Mouse (Mus musculus) erythroblast, embryonic 14.5 days (primary cell): ENCODE data around the gene Slc22a12. TPM values are rescaled to one million over a fixed set of nuclear protein-coding genes. Genes with fewer than 3 reads are reported as not detected.

Source experiments
- H3K27me3 ChIP-seq: 2 replicates; pipeline ENCODE4 v1.6.1; 2012; ENCODE audit warnings: inconsistent platforms; ENCODE audit not compliant: control insufficient read depth
- H3K36me3 ChIP-seq: 2 replicates; pipeline ENCODE4 v1.6.1; 2012; ENCODE audit warnings: mild to moderate bottlenecking, inconsistent platforms; ENCODE audit not compliant: control insufficient read depth
- H3K4me1 ChIP-seq: 2 replicates; pipeline ENCODE4 v1.6.1; 2012; ENCODE audit warnings: inconsistent platforms; ENCODE audit not compliant: control insufficient read depth
- H3K4me3 ChIP-seq: replicated peaks from 2 replicates; pipeline ENCODE3; 2012; ENCODE audit warnings: moderate library complexity, mild to moderate bottlenecking, inconsistent platforms
- H3K9me3 ChIP-seq: 2 replicates; pipeline ENCODE4 v1.6.1; 2012; ENCODE audit warnings: low read length, inconsistent platforms, mixed read lengths; ENCODE audit not compliant: control insufficient read depth
- GATA1 ChIP-seq: IDR thresholded peaks from 2 replicates; pipeline ENCODE4 v1.6.1; 2012; ENCODE audit warnings: low read length, inconsistent platforms, mixed read lengths
- TAL1 ChIP-seq: IDR thresholded peaks from 3 replicates; pipeline ENCODE4 v1.6.1; 2012; ENCODE audit warnings: low read length, inconsistent platforms, mixed read lengths
- polyA plus RNA-seq: library from polyadenylated mRNA; stranded (reverse); fragments of >175 nt; gene quantifications from 2 replicates; pipeline ENCODE4 v1.2.3, GENCODE M21; 2012

Slc22a12 gene
- polyA plus RNA-seq, 1 experiment: not detected

DNA sequence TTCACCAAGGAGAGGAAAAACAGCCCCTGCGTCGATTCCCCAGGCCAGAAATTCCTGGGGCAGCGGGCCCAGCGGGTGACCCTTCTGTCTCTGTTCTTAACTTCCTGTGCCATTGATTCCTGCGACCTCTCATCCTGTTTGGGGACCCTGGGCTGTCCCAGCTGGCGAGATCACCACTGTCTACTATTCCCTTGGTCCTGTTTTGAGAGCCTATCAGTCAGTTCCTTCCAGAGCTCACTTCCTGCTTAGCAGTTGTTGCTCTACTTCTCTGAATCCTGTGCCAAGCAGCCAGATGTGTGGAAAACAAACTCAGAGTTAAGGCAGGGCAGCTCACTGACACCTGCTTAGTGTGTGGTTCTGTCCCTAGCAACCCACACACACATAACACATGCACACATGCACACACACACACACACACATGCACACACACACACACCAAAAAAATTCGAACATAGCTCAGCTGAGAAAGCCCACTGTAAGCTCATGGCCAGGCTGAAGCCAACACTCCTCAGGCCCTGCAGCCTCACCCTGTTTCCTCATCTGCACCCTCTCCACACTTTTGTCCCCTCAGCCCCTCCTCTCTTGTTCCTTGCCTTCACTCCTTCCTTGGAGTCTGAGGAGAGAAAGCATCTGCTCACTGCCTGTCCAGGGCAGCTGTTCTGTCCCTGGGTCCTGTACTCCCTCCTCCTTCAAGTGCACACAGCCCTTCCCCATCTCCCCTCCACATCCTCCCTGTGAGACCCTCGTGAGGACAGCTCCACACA lies 11.2 kb upstream of the Slc22a12 start:
- no peaks in the 10 kb centered on the region for H3K4me1 ChIP-seq
- no peak overlapping the region for H3K4me3 ChIP-seq
- TF ChIP-seq GATA1 (no peak), TAL1 (no peak)
- H3K27me3 ChIP-seq: no peaks in the 10 kb centered on the region
- no peaks in the 10 kb centered on the region for H3K36me3 ChIP-seq
- H3K9me3 ChIP-seq: no peaks in the 10 kb centered on the region

DNA sequence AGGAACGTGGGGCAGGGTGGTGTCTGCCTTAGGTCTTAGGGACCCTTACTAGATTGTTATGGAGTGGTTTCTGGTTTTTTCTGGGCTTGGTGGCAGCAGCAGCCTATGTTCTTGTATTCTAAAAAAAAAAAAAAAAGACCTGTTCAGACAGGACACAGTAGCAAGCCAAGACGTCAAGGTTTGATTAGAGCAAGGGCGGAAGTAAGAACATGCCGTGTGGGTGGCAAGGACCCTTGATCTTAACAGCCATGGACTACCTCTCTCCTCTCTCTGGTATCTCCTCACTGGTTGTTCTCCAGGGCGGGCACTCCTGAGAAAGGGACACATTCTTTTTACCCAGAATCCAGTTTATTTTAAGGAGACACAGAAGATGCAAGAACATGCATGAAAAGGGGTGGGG lies 10.3 kb upstream of the Slc22a12 start:
- Histone ChIP-seq H3K4me1 (no peaks in the 10 kb centered on the region), H3K4me3 (no peak overlapping the region), H3K9me3 (no peaks in the 10 kb centered on the region), H3K36me3 (no peaks in the 10 kb centered on the region), H3K27me3 (no peaks in the 10 kb centered on the region)
- TF ChIP-seq GATA1 (no peak), TAL1 (no peak)

DNA sequence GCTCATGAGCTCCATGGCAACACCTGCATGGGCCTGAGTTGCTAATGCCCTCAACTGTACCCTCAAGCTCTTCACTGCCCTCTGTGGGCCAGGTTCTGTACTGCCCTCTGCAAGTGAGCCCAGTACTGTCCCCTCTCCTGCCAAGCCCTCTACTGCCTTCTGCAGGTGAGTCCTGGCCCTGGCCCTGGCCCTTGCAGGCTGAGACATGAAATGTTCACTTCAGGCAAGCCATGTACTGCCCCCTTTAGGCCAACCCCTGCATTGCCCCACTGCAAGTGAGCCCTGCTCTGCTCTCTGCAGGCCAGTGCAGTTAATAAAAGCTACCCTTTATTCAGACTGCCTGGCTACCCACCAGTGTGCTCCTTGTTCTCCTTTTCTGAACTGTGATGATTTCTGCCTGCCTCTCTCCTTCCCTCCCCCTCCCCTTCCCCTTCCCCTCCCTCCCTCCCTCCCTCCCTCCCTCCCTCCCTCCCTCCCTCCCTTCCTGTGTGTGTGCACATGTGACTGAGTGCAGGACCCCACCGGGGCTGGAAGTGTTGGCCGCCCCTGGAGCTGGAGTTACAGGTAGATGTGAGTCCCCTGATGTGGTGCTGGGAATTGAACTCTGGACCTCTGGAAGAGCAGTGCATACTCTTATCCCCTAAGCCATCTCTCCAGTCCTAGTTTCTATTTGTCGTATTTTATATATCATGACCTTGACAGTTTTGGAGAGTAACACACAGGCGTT lies 9.6 kb upstream of the Slc22a12 start:
- H3K4me3 ChIP-seq: no peak overlapping the region
- H3K27me3 ChIP-seq: no peaks in the 10 kb centered on the region
- TF ChIP-seq GATA1 (no peak), TAL1 (no peak)
- H3K36me3 ChIP-seq: no peaks in the 10 kb centered on the region
- no peaks in the 10 kb centered on the region for H3K4me1 ChIP-seq
- H3K9me3 ChIP-seq: no peaks in the 10 kb centered on the region

DNA sequence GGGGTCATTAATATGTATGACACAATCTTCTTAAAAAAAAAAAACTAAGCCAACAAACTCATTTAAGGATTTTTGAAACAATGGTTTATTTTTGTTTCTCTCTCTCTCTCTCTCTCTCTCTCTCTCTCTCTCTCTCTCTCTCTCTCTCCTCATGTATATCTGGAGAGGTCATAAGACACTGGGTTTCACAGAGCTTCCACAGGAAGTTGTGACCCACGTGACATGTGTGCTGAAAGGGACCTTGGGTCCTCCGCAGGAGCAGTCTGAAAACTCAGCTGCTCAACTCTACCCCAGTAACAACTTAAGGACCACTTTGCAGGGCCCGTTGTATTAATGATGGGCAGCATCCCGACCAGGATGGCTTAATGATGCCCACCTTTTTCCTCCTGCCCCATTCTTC lies 8.4 kb upstream of the Slc22a12 start:
- no peaks in the 10 kb centered on the region for H3K4me1 ChIP-seq
- H3K4me3 ChIP-seq: no peak overlapping the region
- H3K27me3 ChIP-seq: no peaks in the 10 kb centered on the region
- no peaks in the 10 kb centered on the region for H3K36me3 ChIP-seq
- no peaks in the 10 kb centered on the region for H3K9me3 ChIP-seq
- no peak for TF ChIP-seq TAL1
- no peak for TF ChIP-seq GATA1

DNA sequence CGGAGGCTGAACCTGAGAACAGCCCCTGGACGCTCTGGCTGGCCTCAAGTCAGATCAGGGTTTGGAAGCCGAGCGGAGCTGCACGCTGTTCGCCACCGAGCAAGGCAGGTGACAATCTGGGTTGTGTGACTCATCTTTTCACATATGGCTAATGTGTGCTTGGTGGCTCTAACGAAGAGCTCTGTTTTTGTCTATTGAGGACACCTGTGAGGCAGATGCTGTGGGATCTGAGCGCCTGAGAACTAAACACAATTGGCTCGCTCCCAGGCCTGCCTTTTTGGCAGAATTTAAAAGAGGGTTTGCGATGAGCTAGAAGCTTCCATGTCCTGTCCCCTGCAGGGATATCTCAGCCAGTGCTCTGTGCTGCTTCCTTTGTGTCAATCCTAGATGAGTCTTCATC lies 6.7 kb upstream of the Slc22a12 start:
- no peaks in the 10 kb centered on the region for H3K4me1 ChIP-seq
- H3K9me3 ChIP-seq: no peaks in the 10 kb centered on the region
- TF ChIP-seq TAL1: no peak
- no peak overlapping the region for H3K4me3 ChIP-seq
- no peaks in the 10 kb centered on the region for H3K27me3 ChIP-seq
- H3K36me3 ChIP-seq: no peaks in the 10 kb centered on the region

DNA sequence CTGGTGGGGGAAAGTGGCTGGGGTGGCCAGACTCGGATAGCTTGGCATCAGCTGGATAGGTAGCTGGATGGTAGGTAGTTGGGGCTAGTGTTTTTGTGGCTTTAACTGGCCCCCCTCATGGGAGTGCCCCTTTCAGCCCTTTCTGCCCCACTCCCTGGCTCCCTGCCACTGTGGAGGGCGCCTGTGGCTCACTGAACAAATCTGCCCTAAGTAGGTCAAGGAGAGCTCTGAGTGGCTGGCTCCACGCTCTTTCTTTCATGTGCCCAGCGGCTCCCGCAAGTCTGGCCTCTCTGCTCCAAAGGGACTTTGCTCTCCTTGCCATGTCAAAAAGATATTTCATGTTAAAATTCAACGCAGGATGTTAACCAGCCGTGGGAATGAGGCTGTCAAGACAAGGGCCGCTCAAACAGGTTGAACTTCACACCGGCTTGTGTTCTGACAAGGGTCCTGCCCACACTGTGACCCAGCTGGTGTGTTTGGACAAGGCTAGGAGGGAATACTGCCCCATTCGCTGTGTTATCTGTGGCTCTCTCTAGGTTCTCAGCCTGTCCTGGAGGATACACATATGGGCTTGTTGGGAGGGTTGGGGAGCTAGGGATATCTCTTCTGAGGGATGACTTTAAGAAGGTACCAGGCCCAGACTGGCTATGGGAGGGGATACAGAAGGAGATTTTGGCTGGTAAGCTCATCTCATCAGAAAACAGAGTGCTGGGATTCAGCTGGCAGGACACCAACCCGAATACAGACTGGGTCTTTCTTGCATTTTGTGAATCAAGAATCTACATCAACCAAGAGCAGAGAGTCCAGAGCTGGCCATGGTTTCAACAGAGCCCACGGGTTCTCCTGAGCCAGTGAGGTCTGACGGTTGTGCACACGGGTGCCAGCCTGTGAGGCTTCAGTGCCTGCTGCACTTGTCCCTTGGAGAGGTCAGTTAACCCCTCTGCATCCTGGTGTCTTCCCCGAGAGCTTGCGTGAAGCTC lies 5.9 kb upstream of the Slc22a12 start:
- no peaks in the 10 kb centered on the region for H3K36me3 ChIP-seq
- H3K27me3 ChIP-seq: no peaks in the 10 kb centered on the region
- H3K4me1 ChIP-seq: no peaks in the 10 kb centered on the region
- TF ChIP-seq GATA1 (no peak), TAL1 (no peak)
- no peaks in the 10 kb centered on the region for H3K9me3 ChIP-seq
- no peak overlapping the region for H3K4me3 ChIP-seq

DNA sequence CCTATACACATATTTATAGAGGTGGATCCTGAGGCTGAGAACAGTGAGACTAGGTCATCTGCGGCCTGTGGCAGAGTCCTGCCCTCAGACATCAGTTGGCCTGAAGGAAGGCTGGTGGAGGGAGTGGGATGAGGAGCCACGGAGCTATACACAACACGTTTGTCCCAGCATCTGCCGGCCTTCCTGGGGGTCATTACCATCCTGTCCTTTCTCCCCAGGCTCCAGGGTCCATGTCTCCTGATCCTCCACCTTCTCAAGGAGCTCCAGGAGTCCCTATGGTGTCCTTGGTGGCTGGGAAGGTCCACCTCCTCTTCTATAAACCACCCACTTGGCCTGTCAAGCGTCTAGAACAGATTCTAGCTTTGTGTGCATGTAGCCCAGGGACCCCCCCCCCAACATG lies 5.0 kb upstream of the Slc22a12 start:
- Histone ChIP-seq H3K4me1 (no peaks in the 10 kb centered on the region), H3K36me3 (no peaks in the 10 kb centered on the region), H3K4me3 (no peak overlapping the region), H3K9me3 (no peaks in the 10 kb centered on the region), H3K27me3 (no peaks in the 10 kb centered on the region; the same call in 1 of the 2 replicates)
- TF ChIP-seq GATA1: no peak
- no peak for TF ChIP-seq TAL1

DNA sequence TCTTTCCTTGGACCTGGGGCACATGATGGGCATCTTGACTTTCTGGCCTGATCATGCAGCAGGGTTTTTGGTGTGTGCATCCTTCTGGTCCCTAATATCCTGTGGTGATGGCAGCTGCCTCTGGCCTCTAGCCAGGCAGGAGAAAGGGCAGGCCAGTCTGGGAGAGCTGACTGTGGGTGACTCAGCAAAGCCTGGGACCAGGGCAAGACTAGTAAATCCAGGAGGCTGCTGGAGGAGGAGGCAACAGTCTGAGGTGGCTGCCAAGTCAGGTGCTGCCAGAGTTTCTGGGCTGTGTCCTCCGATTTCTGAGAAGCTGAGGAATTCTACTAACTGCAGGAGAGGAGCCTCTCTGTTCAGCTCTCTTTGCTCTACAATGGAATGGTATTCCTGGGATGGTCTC lies 3.3 kb upstream of the Slc22a12 start:
- Histone ChIP-seq H3K4me3 (no peak overlapping the region), H3K4me1 (no peaks in the 10 kb centered on the region), H3K27me3 (no peaks in the 10 kb centered on the region; the same call in 1 of the 2 replicates)

More for the DNA sequence above, 3.3 kb upstream of the Slc22a12 start:
- Histone ChIP-seq H3K9me3 (no peaks in the 10 kb centered on the region), H3K36me3 (no peaks in the 10 kb centered on the region)
- TF ChIP-seq TAL1 (no peak), GATA1 (no peak)
